Mouse (Mus musculus) liver, embryonic 14.5 days (tissue): Measurements from ENCODE around the gene Ndufb8. TPM values are rescaled to one million over a fixed set of nuclear protein-coding genes. Genes with fewer than 3 reads are reported as not detected.

Experiments used
- ATAC-seq: fragments of 200-750 bp; cut with Nextera tagmentation; 2 replicates; pipeline ENCODE4 v1.8.0; 2017; ENCODE audit warnings: moderate number of reproducible peaks, mild to moderate bottlenecking, moderate library complexity; ENCODE audit not compliant: insufficient read depth
- DNase-seq, 3 experiments: peaks; one replicate each; pipeline ENCODE4 v3.0.0-alpha.2; 2012 to 2013; ENCODE audit warnings: low read depth in 3 of 3, low spot score in 3 of 3
- H3K27ac ChIP-seq: fragments of 300-500 bp; sonication (generic); 2 replicates; pipeline ENCODE4 v1.5.1; 2014; ENCODE audit warnings: moderate library complexity, mild to moderate bottlenecking, control low read depth, inconsistent platforms
- H3K27me3 ChIP-seq: fragments of 300-500 bp; sonication (generic); 2 replicates; pipeline ENCODE4 v1.6.1; 2014; ENCODE audit warnings: mild to moderate bottlenecking, low read length, moderate library complexity; ENCODE audit not compliant: control insufficient read depth, insufficient read depth
- H3K36me3 ChIP-seq: fragments of 300-500 bp; sonication (generic); replicated peaks from 2 replicates; pipeline ENCODE4 v1.6.1; 2014; ENCODE audit warnings: low read depth; ENCODE audit not compliant: control insufficient read depth, insufficient read depth
- H3K4me1 ChIP-seq, 2 experiments: fragments of 200-500 bp in 1 of 2; fragments of 300-500 bp in 1 of 2; sonication (generic) in 1 of 2; replicated peaks; 2 replicates each; pipeline ENCODE4 v1.6.1; 2012 to 2014; ENCODE audit warnings: antibody characterized with exemption in 1 of 2, inconsistent platforms in 1 of 2, low read length in 1 of 2; ENCODE audit not compliant: control insufficient read depth in 2 of 2, insufficient read depth in 2 of 2
- H3K4me2 ChIP-seq: fragments of 300-500 bp; sonication (generic); 2 replicates; pipeline ENCODE4 v1.6.1; 2014; ENCODE audit warnings: low read depth, mild to moderate bottlenecking, control low read depth, moderate library complexity
- H3K4me3 ChIP-seq, 2 experiments: fragments of 200-500 bp in 1 of 2; fragments of 300-500 bp in 1 of 2; sonication (generic) in 1 of 2; 2 replicates each; pipeline ENCODE4 v1.5.1; 2012 to 2014; ENCODE audit warnings: low read depth in 2 of 2, low read length in 2 of 2, mild to moderate bottlenecking in 2 of 2, control low read depth in 1 of 2, inconsistent platforms in 1 of 2, moderate library complexity in 1 of 2; ENCODE audit not compliant: insufficient read depth in 1 of 2
- H3K9ac ChIP-seq: fragments of 300-500 bp; sonication (generic); replicated peaks from 2 replicates; pipeline ENCODE4 v1.6.1; 2014; ENCODE audit warnings: mild to moderate bottlenecking, control low read depth, moderate library complexity
- H3K9me3 ChIP-seq: fragments of 300-500 bp; sonication (generic); 2 replicates; pipeline ENCODE4 v1.6.1; 2016; ENCODE audit warnings: low read length, mixed read lengths; ENCODE audit not compliant: control insufficient read depth
- CTCF ChIP-seq: IDR thresholded peaks from 2 replicates; pipeline ENCODE4 v1.5.1; 2016; ENCODE audit warnings: antibody characterized with exemption, low read depth, control low read depth
- EP300 ChIP-seq: IDR thresholded peaks from 2 replicates; pipeline ENCODE4 v1.6.1; 2016; ENCODE audit warnings: antibody characterized with exemption, low read depth
- WGBS: fragments of 180-500 bp; shearing (Covaris S2); extraction: QIAGEN DNeasy Blood & Tissue Kit; methylation state at CpG from one replicate; pipeline ENCODE4 v1.1.7; 2014; ENCODE audit not compliant: insufficient replicate concordance; 5-methylcytosine and 5-hydroxymethylcytosine counted together
- polyA plus RNA-seq, 2 experiments: library from polyadenylated mRNA; depleted of rRNA in 1 of 2; stranded (reverse) in 1 of 2; unstranded in 1 of 2; fragments of >200 nt; fragmentation: Nextera tagmentation in 1 of 2; extraction: Ambion mirVana in 1 of 2; gene quantifications; 2 replicates each; pipeline versions ENCODE4 v1.2.1 to v1.2.3; 2012 to 2014

Ndufb8 gene
- 209 and 212 TPM in 2 replicates for polyA plus RNA-seq (2012; rRNA removed)
- 347 and 349 TPM in 2 replicates for polyA plus RNA-seq (2014; fragmentation: Nextera tagmentation; extraction: Ambion mirVana)

GRCm38 (mm10) chr19:44554861-44555590, at the start of gene Ndufb8:
Ndufb8 (minus strand) TSS chr19:44555440.
- H3K4me2 ChIP-seq, result peak within 1 kb of the TSS; percentile 86
- ATAC-seq (peak; percentile 90), DNase-seq (peak; percentile 85 to 86 (median 86))
- H3K4me1 ChIP-seq, result peaks cover 2 to 5% of the 10 kb centered on the region in 2 experiments; a peak in 3 of 4 replicates
- H3K36me3 ChIP-seq, result peaks cover 23% of the 10 kb centered on the region
- WGBS, result under 1% methylated on average over 50 of the region's 50 CpGs
- TF ChIP-seq EP300, result no peak
- no peak for TF ChIP-seq CTCF
- peak within 1 kb of the TSS; percentile 34 for H3K27ac ChIP-seq
- peak within 1 kb of the TSS; percentile 77 to 88 for H3K4me3 ChIP-seq
- no peaks in the 10 kb centered on the region for H3K9me3 ChIP-seq
- H3K27me3 ChIP-seq, result no peaks in the 10 kb centered on the region
- peak within 1 kb of the TSS; percentile 85 for H3K9ac ChIP-seq

DNA sequence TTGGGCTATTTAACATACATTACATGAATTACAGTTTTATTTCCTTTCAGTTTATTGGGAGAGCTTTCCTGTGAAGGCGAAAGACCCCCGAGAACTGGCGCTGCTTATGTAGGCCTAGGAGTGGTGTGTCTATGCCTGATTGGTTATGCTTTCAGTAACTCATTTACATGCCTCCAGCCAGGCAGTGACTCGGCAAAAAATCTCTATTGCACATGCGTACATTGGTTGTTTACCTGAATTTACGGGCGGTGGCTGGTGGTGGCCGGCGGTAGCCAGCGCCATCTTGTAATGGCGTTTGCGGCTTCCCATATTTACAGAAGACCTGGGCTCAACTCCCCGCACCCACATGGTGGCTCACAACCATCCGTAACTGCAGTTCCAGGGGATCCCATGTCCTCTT, 38.9 kb upstream of the Ndufb8 start:
- Histone ChIP-seq H3K9me3 (no peaks in the 10 kb centered on the region), H3K27ac (no peak overlapping the region), H3K4me3 (no peak overlapping the region), H3K4me1 (no peaks in the 10 kb centered on the region), H3K27me3 (peaks cover 2% of the 10 kb centered on the region; the same call in 1 of the 2 replicates), H3K36me3 (no peaks in the 10 kb centered on the region), H3K4me2 (no peak overlapping the region), H3K9ac (no peak overlapping the region)
- ATAC-seq (no peak), DNase-seq (no peak)
- TF ChIP-seq CTCF (no peak), EP300 (no peak)
- 82% methylated on average over 14 of the region's 14 CpGs for WGBS

GRCm38 (mm10) chr19:44591638-44592037, 36.4 kb upstream of the Ndufb8 start:
- WGBS, result 56% methylated on average over 6 of the region's 6 CpGs
- Histone ChIP-seq H3K4me3 (no peak overlapping the region), H3K36me3 (no peaks in the 10 kb centered on the region)

DNA sequence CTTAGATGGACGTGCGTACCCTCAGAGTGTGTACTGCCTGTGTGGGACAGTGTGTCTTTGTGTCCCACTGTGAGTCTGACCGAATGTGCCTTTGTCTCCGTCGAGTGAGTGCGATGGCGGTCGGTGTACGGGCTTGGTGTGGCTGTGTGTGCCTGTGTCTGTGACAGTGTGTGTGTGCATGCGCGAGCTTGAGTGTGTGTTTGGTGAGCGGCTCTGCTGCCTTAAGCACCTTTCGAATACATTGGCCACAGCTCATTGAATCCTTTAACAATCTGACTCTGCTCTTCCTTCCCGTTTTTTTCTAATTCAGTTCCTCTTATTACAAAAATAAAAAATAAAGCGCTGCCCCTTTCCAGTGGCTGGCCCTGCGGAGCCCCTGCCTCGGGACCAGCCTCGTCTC, 35.8 kb upstream of the Ndufb8 start:
- no peak overlapping the region for H3K9ac ChIP-seq
- H3K4me3 ChIP-seq, result no peak overlapping the region
- no peaks in the 10 kb centered on the region for H3K36me3 ChIP-seq
- ATAC-seq (no peak), DNase-seq (no peak)
- no peaks in the 10 kb centered on the region for H3K4me1 ChIP-seq
- H3K9me3 ChIP-seq, result no peaks in the 10 kb centered on the region
- peaks cover 2% of the 10 kb centered on the region; the same call in 1 of the 2 replicates for H3K27me3 ChIP-seq
- H3K4me2 ChIP-seq, result no peak overlapping the region
- H3K27ac ChIP-seq, result no peak overlapping the region
- WGBS, result 74% methylated on average over 18 of the region's 18 CpGs
- no peak for TF ChIP-seq EP300
- TF ChIP-seq CTCF, result no peak

More at GRCm38 (mm10) chr19:44591638-44592037, 36.4 kb upstream of the Ndufb8 start:
- Histone ChIP-seq H3K9me3 (no peaks in the 10 kb centered on the region), H3K9ac (no peak overlapping the region), H3K4me2 (no peak overlapping the region), H3K27me3 (peaks cover 2% of the 10 kb centered on the region; the same call in 1 of the 2 replicates), H3K27ac (no peak overlapping the region), H3K4me1 (no peaks in the 10 kb centered on the region)
- ATAC-seq (no peak), DNase-seq (no peak)
- TF ChIP-seq EP300 (no peak), CTCF (no peak)

GRCm38 (mm10) chr19:44589591-44590223, 34.5 kb upstream of the Ndufb8 start:
- Histone ChIP-seq H3K4me3 (no peak overlapping the region), H3K27ac (no peak overlapping the region), H3K9me3 (no peaks in the 10 kb centered on the region), H3K9ac (no peak overlapping the region), H3K36me3 (no peaks in the 10 kb centered on the region), H3K4me2 (no peak overlapping the region), H3K4me1 (no peaks in the 10 kb centered on the region), H3K27me3 (peaks cover 2% of the 10 kb centered on the region)
- 46% methylated on average over 7 of the region's 7 CpGs for WGBS
- TF ChIP-seq EP300 (no peak), CTCF (no peak)
- ATAC-seq (no peak), DNase-seq (no peak)
